Mouse (Mus musculus): ENCODE results near the gene Phpt1. TPM values are rescaled to one million over a fixed set of nuclear protein-coding genes. Genes with fewer than 3 reads are reported as not detected.
A peak's percentile ranks its signal among the peaks of the same experiment; 100 is the strongest.

The Phpt1 gene
- polyA plus RNA-seq, 1 experiment: 94.2 TPM

DNA sequence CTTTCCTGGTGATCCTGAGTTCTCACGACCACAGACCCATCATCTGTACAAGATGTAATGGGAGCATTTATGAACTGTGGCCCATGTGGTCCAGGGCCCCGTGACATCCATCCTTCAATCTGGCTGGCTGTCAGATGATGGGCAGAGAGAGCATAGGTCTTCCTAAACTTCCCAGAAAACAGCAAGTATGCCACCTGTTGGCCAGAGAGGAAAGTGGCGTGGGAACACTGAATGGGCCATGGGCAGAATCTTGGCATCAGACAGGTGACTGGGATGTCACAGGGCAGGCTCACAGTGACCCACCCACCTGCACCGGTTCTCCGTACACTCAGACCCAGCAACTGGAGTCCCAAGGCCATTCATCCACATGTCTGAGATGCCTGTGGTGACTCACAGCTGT lies 23.8 kb downstream of the Phpt1 start:
- Histone ChIP-seq H3K79me2 (ENCODE audit: control insufficient read depth, insufficient read depth) (peaks cover 4% of the 10 kb centered on the region), H3K4me3 (ENCODE audit: insufficient read depth, poor library complexity, severe bottlenecking) (no peak overlapping the region), H3K79me3 (ENCODE audit: low read depth) (peaks cover 2% of the 10 kb centered on the region), H3ac (ENCODE audit: control insufficient read depth, insufficient read length, low read depth) (no peak overlapping the region), H3K36me3 (ENCODE audit: control insufficient read depth, insufficient read depth) (no peaks in the 10 kb centered on the region), H3K27me3 (ENCODE audit: control insufficient read depth, insufficient read depth, insufficient read length) (no peaks in the 10 kb centered on the region)
- TF ChIP-seq CTCF (IDR thresholded peaks at IDR 0.05; ENCODE audit: control insufficient read depth, insufficient read depth, insufficient read length): peak; percentile 76
- no peak for TF ChIP-seq MAX (IDR thresholded peaks at IDR 0.05)
- TF ChIP-seq USF1 (IDR thresholded peaks at IDR 0.05; ENCODE audit: low read depth): peak; percentile 22

DNA sequence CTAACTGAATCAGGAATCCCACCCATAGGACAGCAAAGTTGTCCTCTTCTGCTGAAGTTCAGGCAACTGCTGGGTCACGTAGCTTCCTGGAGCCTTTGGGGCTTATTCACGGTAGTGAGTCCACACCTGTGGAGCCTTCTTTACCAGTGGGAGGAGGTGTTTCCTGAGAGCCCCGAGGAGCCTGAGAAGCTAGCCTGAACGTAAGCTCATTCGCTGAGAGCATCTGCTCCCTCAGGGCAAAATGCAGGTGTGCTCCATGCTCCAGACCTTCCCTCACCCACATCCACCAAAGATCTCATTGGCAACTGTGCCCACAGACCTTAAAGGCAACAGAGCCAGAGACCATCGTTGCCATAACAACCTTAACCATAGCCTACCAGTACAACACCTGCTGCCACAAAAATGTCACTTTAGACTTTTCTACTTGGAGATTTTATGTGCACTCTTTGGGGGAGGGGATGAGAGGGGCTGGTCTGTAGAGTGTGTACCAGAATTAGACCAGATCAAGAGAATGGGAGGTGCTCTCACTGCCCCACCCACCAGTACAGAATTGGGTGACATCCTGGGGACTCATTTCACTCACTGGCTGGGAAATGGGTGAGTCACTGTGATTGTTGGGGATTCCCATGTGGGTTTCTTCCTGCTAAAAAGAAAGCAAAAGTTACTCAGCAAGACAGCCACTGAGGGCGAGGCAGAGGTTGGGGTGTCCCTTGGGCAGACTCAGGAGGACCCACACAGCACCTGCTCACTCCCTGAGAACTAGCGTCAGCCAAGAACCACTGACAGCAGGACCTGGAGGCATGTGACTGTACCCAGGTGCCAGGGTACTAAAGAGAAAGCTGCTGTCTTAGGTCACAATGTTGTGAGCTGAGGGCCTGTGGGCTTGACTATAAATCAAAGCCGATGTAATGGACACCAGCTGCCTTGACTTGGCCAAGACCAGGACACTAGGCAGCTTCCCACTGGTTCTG lies 25.7 kb downstream of the Phpt1 start:
- Histone ChIP-seq H3ac (ENCODE audit: control insufficient read depth, insufficient read length, low read depth) (no peak overlapping the region), H3K79me3 (ENCODE audit: low read depth) (peaks cover 21% of the 10 kb centered on the region), H3K79me2 (ENCODE audit: control insufficient read depth, insufficient read depth) (peaks cover 22% of the 10 kb centered on the region), H3K27me3 (ENCODE audit: control insufficient read depth, insufficient read depth, insufficient read length) (no peaks in the 10 kb centered on the region), H3K4me3 (ENCODE audit: insufficient read depth, poor library complexity, severe bottlenecking) (no peak overlapping the region), H3K36me3 (ENCODE audit: control insufficient read depth, insufficient read depth) (peaks cover 8% of the 10 kb centered on the region)
- TF ChIP-seq MYOD1 (IDR thresholded peaks at IDR 0.05; ENCODE audit: control insufficient read depth, insufficient read length, low read depth) (peak; percentile 25), FOSL1 (IDR thresholded peaks at IDR 0.05; ENCODE audit: insufficient read depth, low read length, poor library complexity, severe bottlenecking) (no peak), CEBPB (IDR thresholded peaks at IDR 0.05; ENCODE audit: low read depth) (no peak), MAX (IDR thresholded peaks at IDR 0.05) (peak; percentile 34), CTCF (IDR thresholded peaks at IDR 0.05; ENCODE audit: control insufficient read depth, insufficient read depth, insufficient read length) (no peak), MYOG (IDR thresholded peaks at IDR 0.05; ENCODE audit: control insufficient read depth, extremely low read depth, insufficient read length) (no peak), USF1 (IDR thresholded peaks at IDR 0.05; ENCODE audit: low read depth) (peak; percentile 29)

DNA sequence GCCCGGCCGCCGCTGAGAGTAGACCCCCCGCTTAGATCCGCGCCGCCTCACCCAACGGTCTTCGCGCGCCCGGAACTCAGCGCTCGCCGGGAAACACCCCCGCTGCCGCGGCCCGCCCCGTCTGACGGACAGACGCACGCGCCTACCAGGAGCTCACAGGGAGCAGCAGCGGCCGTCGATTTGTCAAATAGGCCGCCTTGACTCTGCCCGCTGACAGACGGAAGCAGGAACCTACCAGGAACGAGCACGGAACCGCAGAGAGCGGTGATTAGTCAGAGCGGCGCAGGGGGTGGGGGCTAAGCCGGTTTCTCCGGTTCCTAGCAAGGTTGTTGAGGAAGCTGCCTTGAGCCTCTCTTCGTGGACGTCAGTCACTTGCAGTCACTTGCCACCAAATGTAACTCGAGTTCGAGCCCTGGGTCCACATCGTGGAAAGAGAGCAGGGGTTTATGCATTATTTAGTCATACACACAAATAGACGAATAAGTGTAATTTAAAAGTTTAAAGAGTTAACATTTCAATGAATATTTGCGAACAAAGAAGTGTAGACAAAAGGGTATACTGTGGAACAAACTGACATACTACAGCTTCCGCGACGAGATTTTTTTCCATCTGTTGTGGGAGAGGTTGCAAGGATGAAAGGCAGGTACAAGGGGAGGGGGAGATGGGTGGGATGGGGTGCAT lies 28.1 kb downstream of the Phpt1 start, which contains the start of gene Traf2:
TSS of gene Traf2 (minus strand) at position 130 of the 681 bp plus-strand sequence.
- H3K79me3 ChIP-seq (ENCODE audit: low read depth): peaks cover 45% of the 10 kb centered on the region
- H3K79me2 ChIP-seq (ENCODE audit: control insufficient read depth, insufficient read depth): peaks cover 46% of the 10 kb centered on the region
- H3ac ChIP-seq (ENCODE audit: control insufficient read depth, insufficient read length, low read depth): peak within 1 kb of the TSS; percentile 50
- H3K4me3 ChIP-seq (ENCODE audit: insufficient read depth, poor library complexity, severe bottlenecking): peak within 1 kb of the TSS; percentile 87
- H3K36me3 ChIP-seq (ENCODE audit: control insufficient read depth, insufficient read depth): peaks cover 15% of the 10 kb centered on the region
- no peaks in the 10 kb centered on the region for H3K27me3 ChIP-seq (ENCODE audit: control insufficient read depth, insufficient read depth, insufficient read length)
- TF ChIP-seq MYOD1 (IDR thresholded peaks at IDR 0.05; ENCODE audit: control insufficient read depth, insufficient read length, low read depth) (no peak), CTCF (IDR thresholded peaks at IDR 0.05; ENCODE audit: control insufficient read depth, insufficient read depth, insufficient read length) (no peak), FOSL1 (IDR thresholded peaks at IDR 0.05; ENCODE audit: insufficient read depth, low read length, poor library complexity, severe bottlenecking) (no peak), USF1 (IDR thresholded peaks at IDR 0.05; ENCODE audit: low read depth) (no peak), CEBPB (IDR thresholded peaks at IDR 0.05; ENCODE audit: low read depth) (no peak), MYOG (IDR thresholded peaks at IDR 0.05; ENCODE audit: control insufficient read depth, extremely low read depth, insufficient read length) (no peak), MAX (IDR thresholded peaks at IDR 0.05) (no peak)

DNA sequence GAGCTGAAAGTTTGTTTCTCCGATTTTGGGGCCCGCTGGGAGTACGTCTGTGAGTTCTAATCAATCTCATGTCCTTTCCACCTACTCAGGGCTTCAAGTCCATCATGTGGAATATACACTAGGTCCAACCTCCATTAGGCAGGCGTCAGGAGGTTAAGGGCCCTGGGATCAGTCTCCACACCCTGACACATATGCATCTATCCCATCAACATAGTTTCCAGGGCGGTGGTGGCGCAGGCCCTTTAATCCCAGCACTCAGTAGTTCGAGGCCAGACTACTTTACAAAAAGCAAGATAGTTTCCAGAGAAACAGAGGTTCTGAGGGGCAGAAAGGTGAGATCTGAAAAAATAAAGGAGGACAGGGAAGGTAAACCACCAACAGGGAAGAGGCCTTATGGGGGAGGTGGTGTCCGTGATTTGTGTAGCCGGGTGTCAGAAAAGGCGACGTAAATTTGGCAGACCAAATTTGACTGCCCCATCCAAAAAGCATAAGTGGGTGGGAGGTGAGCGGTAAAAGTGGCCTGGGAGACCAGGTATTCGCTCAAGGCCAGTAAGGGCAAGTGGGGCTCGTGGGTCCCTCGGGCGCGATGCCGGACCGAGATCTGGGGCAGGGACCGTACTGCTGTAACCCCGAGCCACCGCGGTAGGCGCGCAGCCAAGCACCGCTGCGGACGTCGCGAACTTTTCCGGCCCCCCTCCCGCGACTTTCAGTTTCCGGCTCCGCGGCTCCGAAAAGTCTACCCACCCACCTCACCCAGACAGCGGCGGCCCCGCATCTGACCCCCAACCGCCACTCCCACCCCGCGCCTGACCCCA lies 28.8 kb downstream of the Phpt1 start:
- peaks cover 15% of the 10 kb centered on the region for H3K36me3 ChIP-seq (ENCODE audit: control insufficient read depth, insufficient read depth)
- H3K79me3 ChIP-seq (ENCODE audit: low read depth): peaks cover 51% of the 10 kb centered on the region
- H3K79me2 ChIP-seq (ENCODE audit: control insufficient read depth, insufficient read depth): peaks cover 53% of the 10 kb centered on the region
- no peaks in the 10 kb centered on the region for H3K27me3 ChIP-seq (ENCODE audit: control insufficient read depth, insufficient read depth, insufficient read length)
- H3ac ChIP-seq (ENCODE audit: control insufficient read depth, insufficient read length, low read depth): peak overlapping the region; percentile 50
- peak overlapping the region; percentile 87 for H3K4me3 ChIP-seq (ENCODE audit: insufficient read depth, poor library complexity, severe bottlenecking)
- TF ChIP-seq FOSL1 (IDR thresholded peaks at IDR 0.05; ENCODE audit: insufficient read depth, low read length, poor library complexity, severe bottlenecking) (no peak), CEBPB (IDR thresholded peaks at IDR 0.05; ENCODE audit: low read depth) (no peak), MYOD1 (IDR thresholded peaks at IDR 0.05; ENCODE audit: control insufficient read depth, insufficient read length, low read depth) (no peak), MYOG (IDR thresholded peaks at IDR 0.05; ENCODE audit: control insufficient read depth, extremely low read depth, insufficient read length) (no peak), MAX (IDR thresholded peaks at IDR 0.05) (no peak), CTCF (IDR thresholded peaks at IDR 0.05; ENCODE audit: control insufficient read depth, insufficient read depth, insufficient read length) (no peak), USF1 (IDR thresholded peaks at IDR 0.05; ENCODE audit: low read depth) (no peak)
